Mouse (Mus musculus) megakaryocyte, embryonic 14.5 days (primary cell): ENCODE measurements around the gene Gm17334. TPM values are rescaled to one million over a fixed set of nuclear protein-coding genes. Genes with fewer than 3 reads are reported as not detected.

Experiments
- H3K27me3 ChIP-seq: replicated peaks from 2 replicates; pipeline ENCODE3; 2012; ENCODE audit warnings: inconsistent platforms
- H3K36me3 ChIP-seq: replicated peaks from 2 replicates; pipeline ENCODE3; 2012; ENCODE audit warnings: low read length, inconsistent platforms, mixed read lengths
- H3K4me1 ChIP-seq: 2 replicates; pipeline ENCODE4 v1.6.1; 2012; ENCODE audit warnings: inconsistent platforms
- H3K4me3 ChIP-seq: replicated peaks from 2 replicates; pipeline ENCODE3; 2012; ENCODE audit warnings: moderate library complexity, mild to moderate bottlenecking, inconsistent platforms
- H3K9me3 ChIP-seq: 2 replicates; pipeline ENCODE4 v1.6.1; 2012; ENCODE audit warnings: inconsistent platforms
- FLI1 ChIP-seq: IDR thresholded peaks from 2 replicates; pipeline ENCODE4 v1.6.1; 2012; ENCODE audit warnings: low read length, inconsistent platforms, mixed read lengths
- GATA1 ChIP-seq: IDR thresholded peaks from 3 replicates; pipeline ENCODE4 v1.6.1; 2012; ENCODE audit warnings: mixed read lengths, low read length, inconsistent platforms, borderline replicate concordance
- polyA plus RNA-seq: library from polyadenylated mRNA; stranded (reverse); fragments of >175 nt; gene quantifications from 2 replicates; pipeline ENCODE4 v1.2.3, GENCODE M21; 2012; ENCODE audit warnings: low replicate concordance; ENCODE audit not compliant: insufficient read depth

Gene Gm17334
- polyA plus RNA-seq, 1 experiment = not detected

- Histone ChIP-seq H3K4me1 (peaks cover 66% of the 10 kb centered on the region), H3K9me3 (no peaks in the 10 kb centered on the region), H3K36me3 (no peaks in the 10 kb centered on the region), H3K4me3 (no peak overlapping the region), H3K27me3 (no peaks in the 10 kb centered on the region)
- TF ChIP-seq FLI1 = no peak
Measured at GRCm38 (mm10) chr11:53797386-53797920, 24.5 kb upstream of the Gm17334 start.

- Histone ChIP-seq H3K36me3 (no peaks in the 10 kb centered on the region), H3K4me3 (no peak overlapping the region), H3K27me3 (no peaks in the 10 kb centered on the region), H3K4me1 (peaks cover 60% of the 10 kb centered on the region), H3K9me3 (no peaks in the 10 kb centered on the region)
- TF ChIP-seq GATA1 (no peak), FLI1 (no peak)
Measured at GRCm38 (mm10) chr11:53796409-53797151, 23.6 kb upstream of the Gm17334 start.

GRCm38 (mm10) chr11:53795813-53796212, 22.8 kb upstream of the Gm17334 start:
- Histone ChIP-seq H3K4me1 (peaks cover 62% of the 10 kb centered on the region), H3K36me3 (peaks cover 6% of the 10 kb centered on the region), H3K27me3 (no peaks in the 10 kb centered on the region), H3K4me3 (peak overlapping the region; percentile 28), H3K9me3 (peaks cover 4% of the 10 kb centered on the region; the same call in 1 of the 2 replicates)
- no peak for TF ChIP-seq GATA1
- TF ChIP-seq FLI1 = no peak

- peaks cover 64% of the 10 kb centered on the region for H3K4me1 ChIP-seq
- TF ChIP-seq GATA1 = no peak
- TF ChIP-seq FLI1 = no peak
- H3K27me3 ChIP-seq = no peaks in the 10 kb centered on the region
- H3K9me3 ChIP-seq = peaks cover 12% of the 10 kb centered on the region
- peak overlapping the region; percentile 89 for H3K4me3 ChIP-seq
- peaks cover 15% of the 10 kb centered on the region for H3K36me3 ChIP-seq
Measured at GRCm38 (mm10) chr11:53794671-53795557, 21.9 kb upstream of the Gm17334 start.

GRCm38 (mm10) chr11:53794015-53794414, 21.0 kb upstream of the Gm17334 start:
- Histone ChIP-seq H3K9me3 (peaks cover 12% of the 10 kb centered on the region), H3K4me1 (peaks cover 73% of the 10 kb centered on the region), H3K4me3 (peak overlapping the region; percentile 89), H3K27me3 (no peaks in the 10 kb centered on the region), H3K36me3 (peaks cover 16% of the 10 kb centered on the region)
- TF ChIP-seq FLI1 = no peak
- no peak for TF ChIP-seq GATA1

- peaks cover 79% of the 10 kb centered on the region for H3K4me1 ChIP-seq
- peaks cover 12% of the 10 kb centered on the region for H3K9me3 ChIP-seq
- H3K36me3 ChIP-seq = peaks cover 16% of the 10 kb centered on the region
- no peak for TF ChIP-seq FLI1
- TF ChIP-seq GATA1 = no peak
- H3K27me3 ChIP-seq = no peaks in the 10 kb centered on the region
- H3K4me3 ChIP-seq = no peak overlapping the region
Measured at GRCm38 (mm10) chr11:53792986-53793385, 20.0 kb upstream of the Gm17334 start.

GRCm38 (mm10) chr11:53789277-53789676, 16.3 kb upstream of the Gm17334 start:
- H3K4me3 ChIP-seq = no peak overlapping the region
- no peaks in the 10 kb centered on the region for H3K27me3 ChIP-seq
- peaks cover 12% of the 10 kb centered on the region for H3K9me3 ChIP-seq

GRCm38 (mm10) chr11:53788196-53788595, 15.2 kb upstream of the Gm17334 start:
- Histone ChIP-seq H3K27me3 (no peaks in the 10 kb centered on the region), H3K36me3 (peaks cover 16% of the 10 kb centered on the region), H3K4me1 (peaks cover 67% of the 10 kb centered on the region), H3K4me3 (no peak overlapping the region), H3K9me3 (peaks cover 12% of the 10 kb centered on the region)
- TF ChIP-seq FLI1 = no peak

More at GRCm38 (mm10) chr11:53789277-53789676, 16.3 kb upstream of the Gm17334 start:
- peaks cover 16% of the 10 kb centered on the region for H3K36me3 ChIP-seq
- TF ChIP-seq FLI1 = no peak
- no peak for TF ChIP-seq GATA1
- H3K4me1 ChIP-seq = peaks cover 70% of the 10 kb centered on the region

GRCm38 (mm10) chr11:53786058-53787031, 13.4 kb upstream of the Gm17334 start:
- TF ChIP-seq FLI1 (no peak), GATA1 (no peak)
- Histone ChIP-seq H3K4me3 (peak overlapping the region; percentile 20), H3K27me3 (no peaks in the 10 kb centered on the region), H3K9me3 (peaks cover 12% of the 10 kb centered on the region), H3K36me3 (peaks cover 21% of the 10 kb centered on the region), H3K4me1 (peaks cover 59% of the 10 kb centered on the region)
